Mouse (Mus musculus): ENCODE results near the gene Ipo7. TPM values are rescaled to one million over a fixed set of nuclear protein-coding genes. Genes with fewer than 3 reads are reported as not detected.

Gene Ipo7
- polyA plus RNA-seq, 1 experiment, result 7.3 TPM

GRCm38 (mm10) chr7:110097106-110097793 lies 79.2 kb downstream of the Ipo7 start:
- H3K4me3 ChIP-seq (replicated peaks), result no peak overlapping the region
- peaks cover 5% of the 10 kb centered on the region for H3K9me3 ChIP-seq
- no peak for TF ChIP-seq GATA1 (IDR thresholded peaks at IDR 0.05; ENCODE audit: borderline replicate concordance, low read length)
- no peak for TF ChIP-seq FLI1 (IDR thresholded peaks at IDR 0.05; ENCODE audit: low read length)
- H3K4me1 ChIP-seq, result peaks cover 22% of the 10 kb centered on the region
- peaks cover 53% of the 10 kb centered on the region for H3K36me3 ChIP-seq (replicated peaks; ENCODE audit: low read length)
- peaks cover 2% of the 10 kb centered on the region for H3K27me3 ChIP-seq (replicated peaks)

- TF ChIP-seq FLI1 (IDR thresholded peaks at IDR 0.05; ENCODE audit: low read length) (no peak), GATA1 (IDR thresholded peaks at IDR 0.05; ENCODE audit: borderline replicate concordance, low read length) (no peak)
- Histone ChIP-seq H3K4me1 (peaks cover 24% of the 10 kb centered on the region), H3K27me3 (replicated peaks) (peaks cover 2% of the 10 kb centered on the region), H3K9me3 (peaks cover 5% of the 10 kb centered on the region), H3K4me3 (replicated peaks) (no peak overlapping the region), H3K36me3 (replicated peaks; ENCODE audit: low read length) (peaks cover 18% of the 10 kb centered on the region)
Observed at GRCm38 (mm10) chr7:110100854-110101253, 82.8 kb downstream of the Ipo7 start.

- peaks cover 5% of the 10 kb centered on the region for H3K9me3 ChIP-seq
- peaks cover 21% of the 10 kb centered on the region for H3K4me1 ChIP-seq
- H3K27me3 ChIP-seq (replicated peaks), result peaks cover 2% of the 10 kb centered on the region
- H3K4me3 ChIP-seq (replicated peaks), result no peak overlapping the region
- H3K36me3 ChIP-seq (replicated peaks; ENCODE audit: low read length), result peaks cover 14% of the 10 kb centered on the region
- no peak for TF ChIP-seq GATA1 (IDR thresholded peaks at IDR 0.05; ENCODE audit: borderline replicate concordance, low read length)
- TF ChIP-seq FLI1 (IDR thresholded peaks at IDR 0.05; ENCODE audit: low read length), result no peak
Observed at GRCm38 (mm10) chr7:110101266-110101665, 83.2 kb downstream of the Ipo7 start.

- H3K4me3 ChIP-seq (replicated peaks), result no peak overlapping the region
- no peaks in the 10 kb centered on the region for H3K9me3 ChIP-seq
Observed at GRCm38 (mm10) chr7:110105041-110105440, 87.0 kb downstream of the Ipo7 start.

More at GRCm38 (mm10) chr7:110105041-110105440, 87.0 kb downstream of the Ipo7 start:
- TF ChIP-seq FLI1 (IDR thresholded peaks at IDR 0.05; ENCODE audit: low read length), result no peak
- TF ChIP-seq GATA1 (IDR thresholded peaks at IDR 0.05; ENCODE audit: borderline replicate concordance, low read length), result no peak
- H3K4me1 ChIP-seq, result peaks cover 38% of the 10 kb centered on the region
- no peaks in the 10 kb centered on the region for H3K36me3 ChIP-seq (replicated peaks; ENCODE audit: low read length)
- peaks cover 2% of the 10 kb centered on the region for H3K27me3 ChIP-seq (replicated peaks)

Other genes starting within 250 kb of the Ipo7 start
- gene Nrip3, start 236.2 kb upstream of the Ipo7 start, polyA plus RNA-seq (2012; ENCODE audit: insufficient read depth, low replicate concordance), result 0.69 TPM in 1 of 2 replicates, not detected in the other
- not detected in 2 replicates for gene Scube2, start 152.6 kb upstream of the Ipo7 start, polyA plus RNA-seq (2012; ENCODE audit: insufficient read depth, low replicate concordance)
- 3.2 and 4.8 TPM in 2 replicates for gene Dennd5a, start 57.8 kb upstream of the Ipo7 start, polyA plus RNA-seq (2012; ENCODE audit: insufficient read depth, low replicate concordance)
- 5.4 and 16.7 TPM in 2 replicates for gene Tmem41b, start 31.3 kb upstream of the Ipo7 start, polyA plus RNA-seq (2012; ENCODE audit: insufficient read depth, low replicate concordance)
- gene Zfp143, start 42.9 kb downstream of the Ipo7 start, polyA plus RNA-seq (2012; ENCODE audit: insufficient read depth, low replicate concordance), result 0.18 and 0.78 TPM in 2 replicates
- gene Wee1, start 103.8 kb downstream of the Ipo7 start, polyA plus RNA-seq (2012; ENCODE audit: insufficient read depth, low replicate concordance), result 4.0 and 4.1 TPM in 2 replicates
- gene Swap70, start 203.4 kb downstream of the Ipo7 start, polyA plus RNA-seq (2012; ENCODE audit: insufficient read depth, low replicate concordance), result 4.5 and 8.4 TPM in 2 replicates